Mouse (Mus musculus) heart, postnatal 0 days (tissue): ENCODE results near the gene Il25. TPM values are rescaled to one million over a fixed set of nuclear protein-coding genes. Genes with fewer than 3 reads are reported as not detected.

Experiments
- ATAC-seq: fragments of 200-750 bp; cut with Nextera tagmentation; 2 replicates; pipeline ENCODE4 v1.8.0; 2017; ENCODE audit warnings: low read depth, moderate number of reproducible peaks, moderate library complexity; ENCODE audit not compliant: insufficient read depth
- DNase-seq: peaks from one replicate; pipeline ENCODE4 v3.0.0-alpha.2; 2016; ENCODE audit warnings: low spot score
- H3K27ac ChIP-seq: fragments of 300-500 bp; sonication (generic); 2 replicates; pipeline ENCODE4 v1.5.1; 2014; ENCODE audit warnings: low read depth, mild to moderate bottlenecking
- H3K27me3 ChIP-seq: fragments of 300-500 bp; sonication (generic); 2 replicates; pipeline ENCODE4 v1.6.1; 2014; ENCODE audit warnings: low read length, mixed read lengths; ENCODE audit not compliant: control insufficient read depth, insufficient read depth
- H3K36me3 ChIP-seq: fragments of 300-500 bp; sonication (generic); replicated peaks from 2 replicates; pipeline ENCODE4 v1.6.1; 2014; ENCODE audit warnings: low read length, mixed read lengths; ENCODE audit not compliant: control insufficient read depth, insufficient read depth
- H3K4me1 ChIP-seq: fragments of 300-500 bp; sonication (generic); 2 replicates; pipeline ENCODE4 v1.6.1; 2014; ENCODE audit warnings: antibody characterized with exemption; ENCODE audit not compliant: control insufficient read depth, insufficient read depth
- H3K4me2 ChIP-seq: fragments of 300-500 bp; sonication (generic); 2 replicates; pipeline ENCODE4 v1.6.1; 2014; ENCODE audit warnings: low read depth, mild to moderate bottlenecking, low read length, moderate library complexity
- H3K4me3 ChIP-seq: fragments of 300-500 bp; sonication (generic); 2 replicates; pipeline ENCODE4 v1.5.1; 2014; ENCODE audit warnings: low read depth, low read length
- H3K9ac ChIP-seq: fragments of 300-500 bp; sonication (generic); replicated peaks from 2 replicates; pipeline ENCODE4 v1.6.1; 2014; ENCODE audit warnings: low read depth, low read length, mixed read lengths
- H3K9me3 ChIP-seq: fragments of 300-500 bp; sonication (generic); replicated peaks from 2 replicates; pipeline ENCODE4 v1.6.1; 2016; ENCODE audit warnings: low read length; ENCODE audit not compliant: control insufficient read depth
- CTCF ChIP-seq: IDR thresholded peaks from 2 replicates; pipeline ENCODE4 v1.5.1; 2016; ENCODE audit warnings: antibody characterized with exemption, control low read depth, low read depth
- EP300 ChIP-seq: IDR thresholded peaks from 2 replicates; pipeline ENCODE4 v1.6.1; 2016; ENCODE audit warnings: antibody characterized with exemption, low read depth
- WGBS: fragments of 180-500 bp; shearing (Covaris S2); extraction: QIAGEN DNeasy Blood & Tissue Kit; methylation state at CpG from one replicate; pipeline ENCODE4 v1.1.7; 2014; 5-methylcytosine and 5-hydroxymethylcytosine counted together
- polyA plus RNA-seq: library from polyadenylated mRNA; unstranded; fragments of >200 nt; fragmentation: Nextera tagmentation; extraction: Ambion mirVana; gene quantifications from 2 replicates; pipeline ENCODE4 v1.2.1, GENCODE M21; 2015
- total RNA-seq: library from RNA; depleted of rRNA; stranded (reverse); fragments of >200 nt; gene quantifications from 2 replicates; pipeline ENCODE4 v1.2.3, GENCODE M21; 2014; ENCODE audit warnings: low replicate concordance

The Il25 gene
- total and polyA plus RNA-seq, 2 experiments from 2014 or later = 0.11 TPM; not detected in 1

DNA sequence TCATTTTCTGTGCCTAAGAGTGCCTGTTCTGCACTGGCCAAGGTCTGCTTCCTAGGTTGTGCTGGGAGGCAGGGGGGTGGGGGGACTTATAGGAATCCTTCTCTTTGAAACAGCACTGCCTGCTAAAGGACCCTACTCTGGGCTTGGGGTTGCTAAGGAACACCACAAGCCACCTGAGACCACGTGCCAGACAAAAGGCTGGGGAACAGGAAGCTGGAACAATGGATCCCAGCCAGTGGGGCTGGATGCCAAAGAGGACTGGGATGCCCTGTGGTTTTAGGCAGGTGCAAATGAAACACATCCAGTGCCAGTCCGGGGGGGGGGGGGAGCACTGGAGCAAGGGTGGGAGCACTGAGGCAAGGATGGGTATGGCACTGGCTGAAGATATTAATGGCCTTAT, 2.1 kb upstream of the Il25 start:
- no peaks in the 10 kb centered on the region for H3K9me3 ChIP-seq
- ATAC-seq = no peak
- no peak for DNase-seq
- no peaks in the 10 kb centered on the region for H3K36me3 ChIP-seq
- H3K27ac ChIP-seq = no peak overlapping the region
- WGBS = 22% methylated on average over 2 of the region's 2 CpGs
- H3K27me3 ChIP-seq = no peaks in the 10 kb centered on the region
- TF ChIP-seq EP300 = no peak
- no peak for TF ChIP-seq CTCF
- H3K4me2 ChIP-seq = no peak overlapping the region
- no peaks in the 10 kb centered on the region; the same call in 1 of the 2 replicates for H3K4me1 ChIP-seq
- no peak overlapping the region for H3K9ac ChIP-seq
- no peak overlapping the region for H3K4me3 ChIP-seq

DNA sequence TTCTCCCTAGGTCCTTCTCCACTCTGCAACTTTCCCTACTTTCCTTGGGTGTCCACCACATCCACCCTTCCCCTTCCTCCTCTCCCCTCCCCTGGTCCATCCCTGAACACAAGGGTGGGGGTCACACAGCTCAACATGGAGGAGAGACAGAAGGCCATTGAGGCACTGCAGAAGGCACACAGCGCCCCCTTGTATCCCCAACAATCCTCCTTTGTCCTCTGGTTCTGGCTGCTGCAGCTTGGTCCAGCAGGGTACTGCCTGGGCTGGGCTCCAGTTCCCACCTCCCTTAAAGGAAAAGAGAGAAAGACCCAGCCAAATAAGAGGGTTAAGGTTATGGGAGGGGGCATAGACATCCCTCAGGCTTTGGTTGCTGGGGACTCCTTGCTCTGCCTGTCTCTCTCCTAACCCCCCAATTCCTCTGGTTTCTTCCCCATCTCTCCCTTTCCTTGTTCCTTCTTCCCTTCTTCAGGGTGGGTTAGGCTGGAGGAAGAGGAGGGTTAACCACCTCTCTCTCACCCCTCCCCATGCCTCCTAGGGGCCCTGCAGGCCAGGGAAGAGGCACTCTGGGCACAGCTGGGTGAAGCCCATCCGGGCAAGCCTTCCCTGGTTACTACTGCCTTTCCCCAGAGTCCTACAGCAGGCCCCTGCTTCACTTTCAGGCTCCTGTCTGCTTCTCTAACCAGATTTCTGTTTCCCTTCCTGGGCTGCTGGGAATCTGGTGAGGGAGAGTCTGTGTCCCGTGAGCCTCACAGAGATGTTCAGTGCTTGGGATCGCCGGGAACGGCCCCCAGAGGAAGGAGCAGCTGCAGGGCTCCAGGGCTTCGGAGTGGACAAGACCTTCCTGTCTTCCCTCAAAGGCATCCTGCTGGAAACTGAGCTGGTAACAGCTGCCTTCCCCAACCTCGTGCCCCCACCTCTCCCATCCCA, 3.7 kb downstream of the Il25 start, which contains the start of gene Cmtm5:
Gene Cmtm5, plus strand, starts transcription at position 358 of the 927 bp plus-strand sequence.
- H3K4me1 ChIP-seq = no peaks in the 10 kb centered on the region; the same call in 1 of the 2 replicates
- H3K9ac ChIP-seq = no peak within 1 kb of the TSS
- H3K36me3 ChIP-seq = peaks cover 9% of the 10 kb centered on the region
- peak; percentile 10; the same call in 1 of the 2 replicates for TF ChIP-seq CTCF
- no peak for TF ChIP-seq EP300
- WGBS = 27% methylated on average over 8 of the region's 8 CpGs
- no peak within 1 kb of the TSS for H3K4me3 ChIP-seq
- H3K27me3 ChIP-seq = no peaks in the 10 kb centered on the region
- peak within 1 kb of the TSS; percentile 21; the same call in 1 of the 2 replicates for H3K27ac ChIP-seq
- H3K9me3 ChIP-seq = no peaks in the 10 kb centered on the region
- H3K4me2 ChIP-seq = no peak within 1 kb of the TSS
- no peak for DNase-seq
- no peak for ATAC-seq

- ATAC-seq = no peak
- no peaks in the 10 kb centered on the region; the same call in 1 of the 2 replicates for H3K4me1 ChIP-seq
- no peak overlapping the region for H3K9ac ChIP-seq
- peak overlapping the region; percentile 21; the same call in 1 of the 2 replicates for H3K27ac ChIP-seq
- 27% methylated on average over 6 of the region's 6 CpGs for WGBS
- no peak overlapping the region for H3K4me3 ChIP-seq
- DNase-seq = no peak
- H3K9me3 ChIP-seq = no peaks in the 10 kb centered on the region
- H3K27me3 ChIP-seq = no peaks in the 10 kb centered on the region
- peaks cover 15% of the 10 kb centered on the region for H3K36me3 ChIP-seq
- H3K4me2 ChIP-seq = no peak overlapping the region
- TF ChIP-seq CTCF (no peak), EP300 (no peak)
Observed at GRCm38 (mm10) chr14:54936831-54937160, 4.3 kb downstream of the Il25 start.

- 58% methylated on average over 16 of the region's 16 CpGs for whole genome bisulfite sequencing
- H3K9ac ChIP-seq = no peak overlapping the region
- no peak for DNase-seq
Observed at GRCm38 (mm10) chr14:54937361-54938182, 5.1 kb downstream of the Il25 start.

DNA sequence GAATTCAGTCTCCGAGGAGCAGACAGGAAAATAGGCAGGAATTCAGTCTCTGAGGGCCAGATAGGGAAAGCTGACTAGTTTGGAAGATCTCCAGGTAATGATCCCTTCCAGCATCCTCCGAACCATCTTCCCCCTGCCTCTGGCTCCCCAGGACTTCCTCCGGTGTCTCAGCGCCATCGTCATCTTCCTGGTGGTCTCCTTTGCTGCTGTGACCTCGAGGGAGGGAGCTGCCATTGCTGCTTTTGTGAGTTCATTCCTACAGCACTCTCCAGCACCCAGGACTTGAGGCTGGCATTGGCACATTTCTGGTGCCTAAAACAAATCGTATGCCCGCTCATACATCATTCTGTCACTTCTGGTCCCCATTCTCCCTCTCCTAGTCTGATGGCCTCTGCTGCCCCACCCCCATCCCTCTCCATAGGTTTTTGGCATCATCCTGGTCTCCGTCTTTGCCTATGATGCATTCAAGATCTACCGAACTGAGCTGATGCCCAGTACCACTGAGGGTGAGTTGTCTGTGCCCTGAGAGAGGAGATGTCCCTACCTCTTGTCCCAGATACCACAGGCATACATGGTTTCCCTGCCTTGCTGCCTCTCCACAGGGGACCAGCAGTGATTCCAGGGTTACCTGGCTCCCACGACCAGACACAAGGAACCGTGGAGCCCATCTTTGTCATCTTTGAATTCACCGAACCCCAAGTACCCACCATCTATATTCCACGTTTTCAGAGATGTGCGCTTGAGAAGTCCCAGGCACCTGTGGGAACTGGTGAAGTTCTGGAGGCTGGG, 6.1 kb downstream of the Il25 start:
- no peaks in the 10 kb centered on the region for H3K9me3 ChIP-seq
- H3K27ac ChIP-seq = peak overlapping the region; percentile 72
- WGBS = 44% methylated on average over 15 of the region's 15 CpGs
- no peak overlapping the region for H3K4me2 ChIP-seq
- DNase-seq (no peak), ATAC-seq (peak; percentile 5)
- H3K9ac ChIP-seq = no peak overlapping the region
- H3K36me3 ChIP-seq = peaks cover 34% of the 10 kb centered on the region
- no peak overlapping the region for H3K4me3 ChIP-seq
- H3K27me3 ChIP-seq = no peaks in the 10 kb centered on the region
- no peaks in the 10 kb centered on the region for H3K4me1 ChIP-seq
- no peak for TF ChIP-seq CTCF
- no peak for TF ChIP-seq EP300

More at GRCm38 (mm10) chr14:54937361-54938182, 5.1 kb downstream of the Il25 start:
- no peak for TF ChIP-seq CTCF
- TF ChIP-seq EP300 = no peak
- H3K9me3 ChIP-seq = no peaks in the 10 kb centered on the region
- H3K36me3 ChIP-seq = peaks cover 23% of the 10 kb centered on the region
- no peaks in the 10 kb centered on the region; the same call in 1 of the 2 replicates for H3K4me1 ChIP-seq
- H3K27me3 ChIP-seq = no peaks in the 10 kb centered on the region
- peak; percentile 15 for ATAC-seq
- H3K4me3 ChIP-seq = no peak overlapping the region
- H3K4me2 ChIP-seq = no peak overlapping the region
- peak overlapping the region; percentile 72 for H3K27ac ChIP-seq
